Mouse (Mus musculus) embryonic facial prominence, embryonic 15.5 days (tissue): ENCODE data around the gene Plvap. TPM values are rescaled to one million over a fixed set of nuclear protein-coding genes. Genes with fewer than 3 reads are reported as not detected.
"Not testable (repeated sequence)": the region's sequence is repeated elsewhere in the genome, so short reads cannot be mapped to it uniquely, and the experiment has no call there.

ENCODE experiments used
- ATAC-seq: fragments of 200-750 bp; cut with Nextera tagmentation; 2 replicates; pipeline ENCODE4 v1.8.0; 2017; ENCODE audit warnings: low read depth, moderate TSS enrichment; ENCODE audit not compliant: insufficient number of reproducible peaks, low FRiP score, low TSS enrichment
- H3K27ac ChIP-seq: fragments of 300-500 bp; sonication (generic); replicated peaks from 2 replicates; pipeline ENCODE4 v1.5.1; 2015; ENCODE audit warnings: mild to moderate bottlenecking, inconsistent platforms
- H3K27me3 ChIP-seq: fragments of 300-500 bp; sonication (generic); 2 replicates; pipeline ENCODE4 v1.6.1; 2015; ENCODE audit warnings: inconsistent platforms
- H3K36me3 ChIP-seq: fragments of 300-500 bp; sonication (generic); 2 replicates; pipeline ENCODE4 v1.6.1; 2015; ENCODE audit warnings: mild to moderate bottlenecking, inconsistent platforms
- H3K4me1 ChIP-seq: fragments of 300-500 bp; sonication (generic); 2 replicates; pipeline ENCODE4 v1.6.1; 2015; ENCODE audit warnings: inconsistent platforms
- H3K4me2 ChIP-seq: fragments of 300-500 bp; sonication (generic); replicated peaks from 2 replicates; pipeline ENCODE4 v1.6.1; 2015; ENCODE audit warnings: mild to moderate bottlenecking, inconsistent platforms
- H3K4me3 ChIP-seq: fragments of 300-500 bp; sonication (generic); replicated peaks from 2 replicates; pipeline ENCODE4 v1.5.1; 2015; ENCODE audit warnings: mild to moderate bottlenecking, inconsistent platforms
- H3K9ac ChIP-seq: fragments of 300-500 bp; sonication (generic); 2 replicates; pipeline ENCODE4 v1.6.1; 2015; ENCODE audit warnings: inconsistent platforms
- H3K9me3 ChIP-seq: fragments of 300-500 bp; sonication (generic); replicated peaks from 2 replicates; pipeline ENCODE4 v1.6.1; 2016; ENCODE audit warnings: inconsistent platforms
- WGBS: fragments of 180-500 bp; shearing (Covaris S2); methylation state at CpG from one replicate; pipeline ENCODE4 v1.1.7; 2015; 5-methylcytosine and 5-hydroxymethylcytosine counted together
- polyA plus RNA-seq: library from polyadenylated mRNA; unstranded; fragments of >200 nt; fragmentation: Nextera tagmentation; extraction: Ambion mirVana; gene quantifications from 2 replicates; pipeline ENCODE4 v1.2.1, GENCODE M21; 2015

The Plvap gene
- polyA plus RNA-seq, 1 experiment from 2014 or later: 62.8 TPM

DNA sequence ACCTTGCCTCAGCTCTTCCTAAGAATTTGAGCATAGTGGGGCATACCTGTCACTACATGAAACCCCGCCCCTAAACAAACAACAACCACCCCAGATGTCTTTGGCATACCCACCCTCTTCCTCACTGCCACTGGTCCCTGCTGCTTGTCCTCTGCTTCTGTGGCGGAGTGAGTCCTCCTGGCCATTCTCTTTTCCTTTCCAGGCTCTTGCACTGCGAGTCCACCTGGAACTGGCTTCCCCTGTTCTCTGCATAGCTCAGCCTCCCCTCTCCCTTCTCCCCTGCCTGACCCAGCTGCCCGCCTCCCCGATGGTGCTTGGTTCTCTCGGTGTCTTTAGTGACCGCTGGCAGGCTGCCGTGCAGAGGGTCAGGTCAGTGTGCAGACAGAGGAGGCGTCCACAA is 32.2 kb upstream of the Plvap start:
- Histone ChIP-seq H3K27ac (no peak overlapping the region), H3K9me3 (no peaks in the 10 kb centered on the region), H3K36me3 (peaks cover 30% of the 10 kb centered on the region), H3K4me1 (peaks cover 10% of the 10 kb centered on the region), H3K4me2 (peak overlapping the region; percentile 75), H3K27me3 (no peaks in the 10 kb centered on the region), H3K9ac (no peak overlapping the region; the same call in 1 of the 2 replicates), H3K4me3 (peak overlapping the region; percentile 98)
- 87% methylated on average over 9 of the region's 9 CpGs for WGBS
- no peak for ATAC-seq

DNA sequence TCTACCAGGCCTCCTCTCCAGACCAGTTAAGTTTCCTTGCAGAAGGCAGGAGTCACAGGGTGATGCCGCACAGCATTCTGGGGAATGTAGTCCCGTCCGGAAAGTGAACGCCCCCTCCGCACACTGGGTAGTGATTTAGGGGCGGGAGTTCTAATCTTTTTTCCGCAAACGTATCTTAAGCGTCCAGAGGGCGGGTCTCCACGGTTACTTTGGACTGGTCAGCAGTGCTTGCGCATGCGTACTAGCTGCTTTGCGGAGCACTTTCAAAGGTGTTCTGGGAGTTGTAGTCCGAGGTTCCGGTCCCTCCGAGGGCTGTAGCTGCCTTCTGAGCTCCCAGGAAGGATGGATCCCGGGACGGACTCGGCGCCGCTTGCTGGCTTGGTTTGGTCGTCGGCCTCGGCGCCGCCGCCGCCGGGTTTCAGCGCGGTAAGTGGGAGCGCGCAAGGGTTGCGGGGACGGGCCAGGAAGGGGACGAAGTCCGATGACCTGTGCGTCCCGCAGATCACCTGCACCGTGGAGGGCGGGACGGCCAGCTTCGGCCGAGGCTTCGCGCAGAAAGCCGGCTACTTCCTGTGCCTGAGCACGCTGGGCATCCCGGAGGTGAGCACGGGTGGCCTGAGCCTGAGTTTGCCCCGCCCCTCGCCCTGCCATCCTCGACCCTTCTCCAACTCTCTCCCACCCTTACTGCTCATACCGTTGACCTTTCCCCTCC is 31.2 kb upstream of the Plvap start, which contains the start of gene Mvb12a:
Gene Mvb12a, plus strand, starts transcription at position 291 of the 712 bp plus-strand sequence.
- Histone ChIP-seq H3K9me3 (no peaks in the 10 kb centered on the region), H3K9ac (peak within 1 kb of the TSS; percentile 94), H3K4me2 (peak within 1 kb of the TSS; percentile 75), H3K27me3 (no peaks in the 10 kb centered on the region), H3K36me3 (peaks cover 21% of the 10 kb centered on the region), H3K4me1 (peaks cover 15% of the 10 kb centered on the region), H3K27ac (peak within 1 kb of the TSS; percentile 51; the same call in 1 of the 2 replicates), H3K4me3 (peak within 1 kb of the TSS; percentile 98)
- ATAC-seq: peak; percentile 96
- WGBS: under 1% methylated on average over 54 of the region's 55 CpGs

DNA sequence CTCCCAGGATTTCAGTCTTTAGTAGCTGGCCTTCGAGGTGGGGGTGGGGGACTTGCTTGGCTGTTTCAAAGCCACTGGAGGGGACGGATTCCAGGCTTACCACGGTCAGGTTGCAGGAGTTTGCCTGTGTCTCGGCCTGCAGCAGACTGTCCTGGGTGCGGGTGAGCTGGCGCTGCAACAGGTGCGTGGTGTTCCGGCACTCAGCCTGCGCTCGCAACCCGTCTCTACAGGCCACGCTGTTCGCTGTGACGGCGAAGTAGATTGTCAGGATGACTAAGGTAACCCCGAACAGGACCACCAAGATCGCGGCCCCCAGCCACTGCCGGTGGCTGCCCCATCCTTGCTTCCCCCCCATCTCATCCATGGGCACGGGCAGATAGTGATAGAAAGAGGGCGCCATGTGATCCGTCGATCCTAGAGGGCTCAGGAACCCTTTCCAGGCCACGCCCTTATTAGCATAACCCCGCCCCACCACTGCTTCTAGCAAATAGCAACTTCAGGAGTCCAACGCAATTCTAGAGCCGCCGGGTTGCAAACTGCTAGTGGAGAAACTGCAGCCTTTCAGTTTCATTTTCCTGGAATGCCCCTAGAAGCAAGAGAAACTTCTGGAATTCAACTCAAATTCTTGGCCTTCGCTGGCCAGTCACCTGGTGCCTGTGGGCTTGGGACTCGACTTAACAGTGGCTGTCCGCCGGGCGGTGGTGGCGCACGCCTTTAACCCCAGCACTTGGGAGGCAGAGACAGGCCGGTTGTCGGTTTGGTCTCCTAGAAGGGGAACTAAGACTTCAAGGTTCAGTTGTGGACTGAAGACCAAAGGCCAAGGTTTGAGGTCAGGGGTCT is 25.7 kb upstream of the Plvap start, which contains the start of gene Bst2:
Gene Bst2, minus strand, starts transcription at position 429 of the 840 bp plus-strand sequence.
- Histone ChIP-seq H3K4me3 (peak within 1 kb of the TSS; percentile 47), H3K36me3 (no peaks in the 10 kb centered on the region), H3K9ac (peak within 1 kb of the TSS; percentile 43; the same call in 1 of the 2 replicates), H3K9me3 (no peaks in the 10 kb centered on the region), H3K4me2 (peak within 1 kb of the TSS; percentile 62), H3K27ac (peak within 1 kb of the TSS; percentile 61), H3K4me1 (peaks cover 13% of the 10 kb centered on the region), H3K27me3 (no peaks in the 10 kb centered on the region; the same call in 1 of the 2 replicates)
- WGBS: 2% methylated on average over 37 of the region's 37 CpGs
- ATAC-seq: peak; percentile 81; the same call in 1 of the 2 replicates

DNA sequence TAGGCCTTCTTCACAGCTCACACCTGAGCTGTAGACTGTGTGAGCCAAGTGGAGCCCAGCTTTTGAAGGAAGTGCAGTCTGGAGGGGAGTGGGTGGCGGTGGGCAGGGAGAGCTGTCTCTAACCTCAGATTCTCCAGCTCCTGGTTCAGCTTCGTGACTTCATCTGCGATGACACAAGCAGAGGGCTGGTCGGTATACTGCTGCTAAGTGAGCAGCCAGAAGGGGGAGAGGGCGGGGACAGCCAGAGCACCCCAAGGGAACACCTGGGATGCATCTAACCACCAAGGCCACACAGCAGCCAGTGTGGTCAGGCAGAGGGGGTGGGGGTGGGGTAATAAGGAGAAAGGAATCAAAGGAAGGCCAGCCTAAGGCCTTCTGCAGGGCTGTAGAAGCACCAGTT is 24.1 kb upstream of the Plvap start:
- no peak overlapping the region for H3K9ac ChIP-seq
- WGBS: 62% methylated on average over 5 of the region's 5 CpGs
- no peak overlapping the region for H3K4me2 ChIP-seq

DNA sequence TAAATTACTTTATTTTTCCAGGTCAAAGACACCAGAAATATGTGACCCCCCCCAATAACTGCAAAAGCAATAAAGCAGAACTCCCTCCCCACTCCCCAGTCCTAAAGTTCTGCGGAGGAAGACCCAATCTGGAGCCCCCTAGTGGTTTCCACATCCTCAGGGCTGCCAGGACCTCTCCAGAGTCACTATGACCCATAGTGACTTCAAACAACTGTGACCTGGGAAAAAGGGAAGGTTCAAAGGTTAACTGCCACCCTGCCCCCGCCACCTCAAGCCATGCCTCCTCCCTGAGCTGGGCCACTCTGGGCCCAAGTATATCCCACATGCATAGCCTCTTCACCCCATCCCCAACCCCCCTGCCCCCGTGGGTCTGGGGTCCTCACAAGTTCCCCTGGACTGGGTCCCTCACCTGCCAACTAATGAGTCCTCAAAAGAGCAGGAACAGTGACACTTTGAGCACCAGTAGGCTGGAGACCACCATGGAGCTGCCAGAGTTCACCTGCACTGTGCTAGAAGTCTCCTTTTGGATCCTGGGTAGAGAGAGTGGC is 22.8 kb upstream of the Plvap start:
- Histone ChIP-seq H3K36me3 (no peaks in the 10 kb centered on the region), H3K4me2 (no peak overlapping the region), H3K9me3 (no peaks in the 10 kb centered on the region), H3K27ac (no peak overlapping the region), H3K4me3 (no peak overlapping the region), H3K27me3 (no peaks in the 10 kb centered on the region; the same call in 1 of the 2 replicates), H3K4me1 (peaks cover 13% of the 10 kb centered on the region), H3K9ac (no peak overlapping the region)
- WGBS: 32% methylated on average over 3 of the region's 3 CpGs
- no peak for ATAC-seq

More for the DNA sequence above, 24.1 kb upstream of the Plvap start:
- Histone ChIP-seq H3K4me1 (peaks cover 13% of the 10 kb centered on the region), H3K27ac (no peak overlapping the region), H3K4me3 (no peak overlapping the region), H3K36me3 (no peaks in the 10 kb centered on the region), H3K27me3 (no peaks in the 10 kb centered on the region; the same call in 1 of the 2 replicates), H3K9me3 (no peaks in the 10 kb centered on the region)
- no peak for ATAC-seq

DNA sequence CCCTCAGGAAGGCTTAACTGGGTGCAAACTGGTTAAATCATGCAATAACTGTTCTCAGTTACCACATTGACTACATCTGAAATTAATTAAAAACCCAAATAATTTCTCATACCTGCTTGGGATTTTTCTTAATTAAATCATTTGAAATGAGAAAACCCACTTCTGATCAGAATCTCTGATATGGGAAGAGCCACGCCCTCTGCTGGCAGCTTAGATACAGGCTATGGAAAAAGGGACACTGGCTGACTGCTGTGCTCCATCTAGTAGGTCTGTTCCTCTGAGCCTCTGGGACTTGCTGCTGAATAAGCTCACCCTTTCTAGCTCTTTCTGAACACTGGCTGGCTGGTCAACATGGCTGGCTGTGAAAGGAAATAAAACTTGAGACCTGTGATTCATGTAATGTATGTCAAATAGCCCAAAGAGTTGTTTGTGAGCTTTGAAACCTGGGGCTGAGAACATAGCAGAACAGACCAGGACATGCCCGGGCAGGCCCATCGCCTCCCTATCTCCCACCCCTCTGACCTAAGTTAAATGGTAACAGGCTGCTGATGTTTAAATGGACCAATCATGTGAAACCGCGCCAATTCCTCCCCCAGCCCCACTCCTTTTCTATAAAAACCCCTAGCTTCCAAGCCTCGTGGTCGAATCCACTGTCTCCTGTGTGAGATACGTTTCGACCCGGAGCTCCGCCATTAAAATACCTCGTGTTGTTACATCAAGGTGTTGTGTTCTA is 19.3 kb upstream of the Plvap start:
- WGBS: 65% methylated on average over 7 of the region's 12 CpGs
- not testable (repeated sequence) for ATAC-seq, H3K9ac ChIP-seq, H3K4me1 ChIP-seq, H3K4me3 ChIP-seq, H3K9me3 ChIP-seq, H3K4me2 ChIP-seq, H3K36me3 ChIP-seq, H3K27ac ChIP-seq
- peaks cover 11% of the 10 kb centered on the region for H3K27me3 ChIP-seq

DNA sequence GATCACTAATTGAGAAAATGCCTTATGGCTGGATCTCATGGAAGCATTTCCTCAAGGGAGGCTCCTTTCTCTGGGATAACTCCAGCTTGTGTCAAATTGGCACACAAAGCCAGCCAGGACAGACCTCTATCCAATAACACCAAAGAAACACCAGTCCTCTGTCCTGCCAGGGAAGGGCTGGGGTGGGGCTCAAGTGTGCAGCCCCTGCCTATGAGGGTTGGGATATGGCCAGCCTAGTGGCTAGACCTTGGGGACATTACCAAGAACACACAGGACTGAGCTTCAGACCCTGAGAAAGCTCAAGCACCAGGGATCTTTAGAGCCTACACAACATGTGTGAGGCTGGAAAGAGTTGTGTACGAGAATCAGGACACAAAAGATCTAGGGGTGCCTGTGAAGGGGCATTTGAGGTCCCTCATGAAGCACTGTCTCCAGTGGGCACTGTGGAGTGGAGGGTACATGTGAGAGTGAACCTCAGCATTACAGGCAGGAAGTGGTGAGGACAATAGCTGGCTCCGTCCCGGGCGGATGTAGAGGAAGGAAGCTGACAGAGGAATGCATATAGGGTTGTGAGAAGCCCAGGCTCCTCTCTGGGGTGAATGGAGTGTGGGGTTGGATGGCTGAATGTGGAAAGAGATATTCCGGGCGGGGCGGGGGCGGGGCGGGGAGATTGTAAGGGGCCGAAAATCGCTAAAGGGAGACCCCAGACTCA is 17.0 kb upstream of the Plvap start:
- Histone ChIP-seq H3K4me3 (no peak overlapping the region), H3K4me2 (no peak overlapping the region), H3K27me3 (peaks cover 30% of the 10 kb centered on the region), H3K4me1 (0 out of 2 replicates have a peak, but pooled peaks cover 6% of the 10 kb centered on the region), H3K9ac (no peak overlapping the region), H3K36me3 (no peaks in the 10 kb centered on the region), H3K27ac (peak overlapping the region; percentile 68), H3K9me3 (no peaks in the 10 kb centered on the region)
- WGBS: 69% methylated on average over 11 of the region's 11 CpGs
- no peak for ATAC-seq

DNA sequence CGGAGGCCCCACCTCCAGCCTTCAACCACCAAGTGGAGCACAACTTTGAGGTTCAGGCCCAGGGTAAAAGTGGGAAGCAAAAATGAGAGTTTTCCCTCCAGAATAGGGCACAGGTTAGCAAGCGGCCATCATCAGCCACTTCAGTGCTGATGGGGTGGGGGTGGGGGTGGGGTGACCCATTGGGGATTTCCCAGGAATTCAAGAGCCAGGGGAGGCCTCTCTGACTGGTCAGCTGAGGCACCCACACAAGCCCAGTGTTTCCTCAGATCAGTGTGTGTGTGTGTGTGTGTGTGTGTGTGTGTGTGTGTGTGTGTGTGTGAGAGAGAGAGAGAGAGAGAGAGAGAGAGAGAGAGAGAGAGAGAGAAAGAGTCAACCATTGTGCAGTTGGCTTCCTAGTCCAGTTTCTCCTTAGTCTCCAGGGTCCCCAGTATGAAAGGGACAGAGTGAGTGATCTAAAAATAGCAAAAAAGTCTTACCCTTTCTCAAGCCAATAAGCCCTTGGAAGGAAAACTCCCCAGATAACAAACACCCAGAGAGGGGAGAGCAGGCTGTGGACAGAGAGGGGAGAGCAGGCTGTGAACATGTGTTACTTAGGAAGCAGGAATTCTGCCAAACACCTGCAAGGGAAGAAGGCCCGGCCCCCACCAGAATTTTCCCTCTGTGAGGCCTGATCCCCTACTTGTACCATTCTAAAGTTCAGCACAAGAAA is 15.8 kb upstream of the Plvap start:
- Histone ChIP-seq H3K4me2 (no peak overlapping the region), H3K4me1 (0 out of 2 replicates have a peak, but pooled peaks cover 6% of the 10 kb centered on the region), H3K36me3 (no peaks in the 10 kb centered on the region), H3K4me3 (no peak overlapping the region), H3K9ac (no peak overlapping the region), H3K9me3 (no peaks in the 10 kb centered on the region), H3K27ac (no peak overlapping the region; the same call in 1 of the 2 replicates), H3K27me3 (peaks cover 32% of the 10 kb centered on the region)
- 48% methylated on average over 3 of the region's 3 CpGs for WGBS
- ATAC-seq: no peak

DNA sequence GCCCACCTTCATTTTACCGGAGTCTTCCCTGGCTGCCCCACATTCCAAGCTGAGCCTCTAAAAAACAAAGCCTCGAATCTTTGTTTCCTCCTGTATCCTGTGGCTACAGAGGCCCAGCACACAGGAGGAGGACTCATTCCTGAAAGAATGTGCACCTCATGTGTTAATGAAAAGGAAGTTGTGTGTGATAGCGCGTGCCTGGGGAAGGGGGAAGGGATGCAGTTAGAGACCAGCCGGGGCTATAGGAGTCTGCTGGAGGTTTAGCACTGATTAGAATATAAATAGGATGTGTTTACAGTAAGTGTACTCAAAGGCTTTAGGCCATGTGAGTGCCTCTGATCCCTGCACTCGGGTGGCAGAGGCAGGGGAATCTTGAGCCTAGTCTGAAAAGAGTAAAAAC is 14.7 kb upstream of the Plvap start:
- Histone ChIP-seq H3K36me3 (no peaks in the 10 kb centered on the region), H3K27ac (no peak overlapping the region), H3K4me2 (no peak overlapping the region), H3K4me3 (no peak overlapping the region), H3K9ac (no peak overlapping the region), H3K27me3 (peaks cover 33% of the 10 kb centered on the region), H3K4me1 (peaks cover 15% of the 10 kb centered on the region; the same call in 1 of the 2 replicates), H3K9me3 (no peaks in the 10 kb centered on the region)
- 18% methylated on average over 6 of the region's 6 CpGs for WGBS
- ATAC-seq: no peak
